Mouse (Mus musculus) cerebellum, postnatal 10 days (tissue): ENCODE results near the gene Zfp429.
A peak's percentile ranks its signal among the peaks of the same experiment; 100 is the strongest.
"Not testable (repeated sequence)": the region's sequence is repeated elsewhere in the genome, so short reads cannot be mapped to it uniquely, and the experiment has no call there.

Source experiments
- DNase-seq, 2 experiments: peaks; one replicate each; pipeline ENCODE4 v3.0.0; 2021; ENCODE audit warnings: mixed read lengths in 2 of 2

Gene Zfp429

GRCm38 (mm10) chr13:67399183-67399903 is at the start of gene Zfp429:
Zfp429 (minus strand) TSS chr13:67399819.
- peak; percentile 78 to 82 for DNase-seq

- not testable (repeated sequence) for DNase-seq
Measured at GRCm38 (mm10) chr13:67437095-67437494, 37.5 kb upstream of the Zfp429 start.

GRCm38 (mm10) chr13:67428116-67428515 is 28.5 kb upstream of the Zfp429 start:
- DNase-seq = no peak

DNA sequence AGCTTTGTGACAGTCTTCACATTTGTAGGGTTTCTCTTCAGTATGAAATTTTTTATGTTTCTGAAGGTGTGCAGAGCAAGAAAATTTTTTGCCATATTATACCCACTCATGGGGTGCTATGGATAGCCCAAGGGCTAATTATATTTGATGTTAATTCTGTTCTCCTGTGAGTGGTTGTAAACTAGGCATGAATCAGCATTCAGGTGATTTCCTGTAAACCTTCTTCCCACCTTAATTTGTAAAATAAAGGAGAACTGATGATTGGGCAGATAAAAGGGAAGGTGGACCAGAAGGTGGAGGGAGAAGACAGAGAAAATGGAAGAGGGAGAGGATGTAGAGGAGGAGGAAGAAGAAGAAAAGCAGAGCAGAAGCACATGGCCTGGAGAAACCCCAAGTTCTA is 26.1 kb upstream of the Zfp429 start:
- not testable (repeated sequence) for DNase-seq

GRCm38 (mm10) chr13:67422532-67422931 is 22.9 kb upstream of the Zfp429 start:
- DNase-seq = not testable (repeated sequence)

GRCm38 (mm10) chr13:67421207-67421857 is 21.7 kb upstream of the Zfp429 start, which contains the start of gene Zfp459:
Zfp459 (minus strand) TSS chr13:67421418.
- peak; percentile 59 to 64 for DNase-seq

- no peak for DNase-seq
Measured at GRCm38 (mm10) chr13:67420558-67421206, 21.1 kb upstream of the Zfp429 start.

DNA sequence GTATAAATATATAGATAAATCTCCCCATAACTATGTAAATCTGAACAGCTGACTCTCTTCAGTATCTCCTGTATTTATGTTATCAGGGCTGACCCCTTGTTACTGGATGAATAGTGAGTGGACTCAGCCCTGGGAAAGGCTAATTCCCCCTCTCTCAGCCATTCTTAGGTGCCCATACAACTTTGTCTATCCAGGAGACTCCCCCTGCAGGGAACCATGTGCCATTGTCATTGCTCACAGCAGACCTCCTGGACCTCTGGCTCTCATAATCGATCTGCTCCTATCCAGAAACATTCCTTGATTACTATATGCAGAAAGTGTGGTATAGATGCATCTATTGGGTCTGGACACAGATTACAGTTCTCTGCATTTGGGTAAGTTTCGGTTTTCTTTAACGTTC is 17.2 kb upstream of the Zfp429 start:
- DNase-seq = no peak

DNA sequence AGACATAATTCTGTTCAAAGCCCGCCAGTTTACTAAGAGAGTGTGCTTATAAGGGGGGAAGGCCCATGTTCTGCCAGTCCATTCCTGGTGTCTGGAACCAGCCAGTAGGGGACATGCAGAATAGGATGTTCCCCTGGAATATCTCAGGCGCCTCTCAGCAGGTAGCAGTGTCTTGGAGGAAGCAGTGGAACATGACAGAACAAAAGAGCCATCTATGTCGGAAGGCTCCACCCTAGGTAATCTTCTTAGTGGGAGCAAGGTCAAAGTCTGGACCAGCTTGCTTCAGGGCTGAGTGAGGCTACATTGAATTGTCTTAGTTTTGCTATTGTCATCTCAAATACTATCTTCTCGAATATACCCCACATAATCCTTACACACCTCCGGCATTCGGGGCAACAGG is 16.1 kb upstream of the Zfp429 start:
- no peak for DNase-seq

GRCm38 (mm10) chr13:67413634-67414033 is 14.0 kb upstream of the Zfp429 start:
- DNase-seq = not testable (repeated sequence)

- DNase-seq = not testable (repeated sequence)
Measured at GRCm38 (mm10) chr13:67376255-67376654, 23.4 kb downstream of the Zfp429 start.

DNA sequence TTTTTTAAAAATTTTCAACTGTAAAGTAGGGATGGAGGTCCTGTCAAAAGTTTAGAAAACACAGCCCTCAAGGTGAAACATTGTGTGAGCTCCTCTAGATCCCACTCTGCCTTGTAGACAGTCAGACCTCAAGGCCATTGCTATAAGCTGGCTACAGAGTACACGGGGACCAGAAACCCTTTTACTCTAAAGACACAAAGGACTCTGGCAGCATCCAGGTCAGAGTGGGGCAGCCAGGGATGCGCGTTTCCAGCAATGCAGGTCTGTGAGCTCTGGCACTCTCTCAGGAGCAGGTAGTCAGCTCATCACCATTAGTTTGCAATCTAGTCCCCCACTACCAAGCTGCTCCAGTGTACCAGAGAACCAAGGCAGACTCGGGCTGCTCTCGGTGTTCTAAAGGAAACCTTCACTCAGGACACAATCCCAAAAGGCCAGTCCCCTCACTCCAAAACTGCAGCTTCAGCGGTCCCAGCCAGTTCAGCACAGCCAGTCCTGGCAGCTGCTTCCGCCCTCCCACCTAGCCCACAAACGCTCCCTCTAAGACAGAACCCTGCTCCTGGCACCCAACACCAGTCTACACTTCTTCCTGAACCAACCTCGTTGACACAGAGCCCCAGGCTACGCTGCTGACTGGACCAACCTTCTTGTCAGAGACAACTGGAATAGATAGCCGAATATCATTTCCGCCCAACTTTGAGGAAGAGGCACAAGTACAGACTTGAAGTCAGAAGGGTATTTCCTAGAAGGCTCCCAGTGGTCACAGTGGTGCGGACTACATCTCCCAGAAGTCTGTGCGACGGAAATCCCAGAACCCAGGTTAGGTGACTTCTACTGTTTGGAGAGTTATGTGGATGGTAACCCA is 24.3 kb downstream of the Zfp429 start, which contains the start of the genes Gm28041 and Zfp456:
TSS of gene Gm28041 (minus strand) at position 684 of the 862 bp plus-strand sequence.
TSS of gene Zfp456 (minus strand) at position 761 of the 862 bp plus-strand sequence.
- DNase-seq = peak; percentile 52 to 63

DNA sequence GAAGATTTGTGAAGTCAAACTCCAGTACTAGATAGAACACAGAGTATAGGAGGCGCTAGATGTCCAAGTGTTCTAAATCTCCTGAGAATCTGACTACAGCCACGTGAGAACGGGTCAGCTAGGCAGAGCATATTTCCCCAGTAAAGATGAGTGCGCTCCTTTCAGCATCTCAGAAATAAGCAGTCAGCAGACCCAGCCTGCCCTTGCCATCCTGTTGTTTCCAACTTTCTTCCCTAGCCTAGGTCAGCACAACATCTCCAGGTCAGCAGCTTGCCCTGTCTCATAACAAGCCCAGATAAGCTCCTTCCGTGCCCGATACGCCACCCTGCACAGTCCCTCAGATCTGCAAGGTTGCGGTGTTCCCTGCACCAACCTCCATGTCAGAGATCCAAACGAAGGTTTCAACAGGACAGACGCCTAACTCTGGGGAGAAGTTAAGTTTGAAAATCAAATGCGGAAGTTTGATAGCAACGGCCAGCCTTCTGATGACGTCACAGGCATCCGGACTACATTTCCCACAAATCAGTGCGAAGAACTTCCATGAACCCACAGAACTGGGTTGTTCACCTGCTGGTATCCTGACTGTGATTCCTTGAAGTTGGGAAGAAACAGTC is 39.4 kb downstream of the Zfp429 start, which contains the start of the genes Gm28044 and Zfp953:
TSS of gene Gm28044 (minus strand) at position 406 of the 614 bp plus-strand sequence.
TSS of gene Zfp953 (minus strand) at position 475 of the 614 bp plus-strand sequence.
- DNase-seq = peak; percentile 91 to 92

DNA sequence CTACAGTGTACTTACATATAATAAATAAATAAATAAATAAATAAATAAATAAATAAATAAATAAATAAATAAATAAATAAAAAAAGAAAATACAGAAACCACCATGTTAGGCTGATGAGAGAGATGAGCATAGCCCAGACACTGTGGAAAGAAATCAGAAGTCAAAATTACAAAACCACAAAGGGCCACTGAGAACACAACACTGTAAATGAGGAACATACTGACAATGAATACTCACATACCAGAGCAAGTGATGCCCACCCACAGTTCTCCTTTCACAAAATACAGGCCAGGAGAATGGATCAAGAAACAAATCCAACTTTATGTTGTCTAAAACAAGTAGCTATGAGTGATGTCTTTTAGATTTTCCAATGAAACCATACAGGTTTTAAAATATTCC is 47.8 kb downstream of the Zfp429 start:
- DNase-seq = no peak

DNA sequence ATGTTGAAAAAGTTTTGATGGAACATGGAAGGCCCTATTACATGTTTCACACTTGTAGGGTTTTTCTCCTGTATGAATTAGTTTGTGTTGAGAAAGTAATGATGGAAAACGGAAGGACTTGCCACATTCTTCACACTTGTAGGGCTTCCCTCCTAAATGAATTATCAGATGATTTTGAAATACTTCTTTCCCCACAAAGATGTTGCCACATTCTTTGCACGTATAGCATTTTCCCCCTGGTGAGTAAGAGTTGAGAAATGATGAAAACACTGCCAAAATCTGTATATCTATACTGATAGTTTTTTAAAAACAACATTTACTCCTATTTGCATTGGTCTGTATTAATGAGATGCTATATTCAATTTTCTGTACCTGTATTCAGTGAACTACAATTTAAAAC is 56.2 kb downstream of the Zfp429 start:
- DNase-seq = no peak
